Mouse (Mus musculus): ENCODE results near the gene Wasf2.

- TF ChIP-seq CTCF (IDR thresholded peaks at IDR 0.05; ENCODE audit: extremely low read depth, insufficient read length, insufficient replicate concordance, low read depth, low read length) (no peak), POLR2A (IDR thresholded peaks at IDR 0.05; ENCODE audit: low read depth, low read length) (no peak)
Measured at GRCm38 (mm10) chr4:133178305-133178704, 48.0 kb downstream of the Wasf2 start.

All from small intestine, adult 2 months (tissue).